Mouse (Mus musculus) gonadal fat pad, adult 2 months (tissue): ENCODE results near the gene Tbc1d8b. TPM values are rescaled to one million over a fixed set of nuclear protein-coding genes. Genes with fewer than 3 reads are reported as not detected.
"Not testable (repeated sequence)": the region's sequence is repeated elsewhere in the genome, so short reads cannot be mapped to it uniquely, and the experiment has no call there.

Experiments
- DNase-seq: peaks from one replicate; pipeline ENCODE4 v3.0.0-alpha.2; 2012; ENCODE audit warnings: low read depth
- polyA plus RNA-seq: library from polyadenylated mRNA; depleted of rRNA; stranded (reverse); fragments of >200 nt; gene quantifications from 2 replicates; pipeline ENCODE4 v1.2.3, GENCODE M21; 2012; rRNA removed

Gene Tbc1d8b
- 4.3 and 6.6 TPM in 2 replicates for polyA plus RNA-seq

- peak; percentile 55 for DNase-seq
Observed at GRCm38 (mm10) chrX:139684775-139685695, at the start of gene Tbc1d8b. Tbc1d8b (plus strand) TSS chrX:139684996.

GRCm38 (mm10) chrX:139639744-139640143, 45.1 kb upstream of the Tbc1d8b start:
- DNase-seq = no peak

- DNase-seq = no peak
Observed at GRCm38 (mm10) chrX:139640418-139640817, 44.4 kb upstream of the Tbc1d8b start.

GRCm38 (mm10) chrX:139652226-139652625, 32.6 kb upstream of the Tbc1d8b start:
- DNase-seq = no peak

GRCm38 (mm10) chrX:139653292-139653691, 31.5 kb upstream of the Tbc1d8b start:
- no peak for DNase-seq

- DNase-seq = no peak
Observed at GRCm38 (mm10) chrX:139654350-139655063, 30.3 kb upstream of the Tbc1d8b start.

- DNase-seq = no peak
Observed at GRCm38 (mm10) chrX:139662111-139662510, 22.7 kb upstream of the Tbc1d8b start.

- DNase-seq = no peak
Observed at GRCm38 (mm10) chrX:139665829-139666228, 19.0 kb upstream of the Tbc1d8b start.

- DNase-seq = no peak
Observed at GRCm38 (mm10) chrX:139684410-139684774, 404 bp upstream of the Tbc1d8b start.

GRCm38 (mm10) chrX:139714381-139714780, 29.6 kb downstream of the Tbc1d8b start, which contains the start of gene Gm15013:
Gm15013 (minus strand) TSS chrX:139714481.
- no peak for DNase-seq

GRCm38 (mm10) chrX:139722350-139722749, 37.6 kb downstream of the Tbc1d8b start:
- no peak for DNase-seq

GRCm38 (mm10) chrX:139730541-139730940, 45.7 kb downstream of the Tbc1d8b start:
- DNase-seq = peak; percentile 1

GRCm38 (mm10) chrX:139737066-139737465, 52.3 kb downstream of the Tbc1d8b start:
- DNase-seq = no peak

GRCm38 (mm10) chrX:139751855-139752254, 67.1 kb downstream of the Tbc1d8b start:
- DNase-seq = no peak

- not testable (repeated sequence) for DNase-seq
Observed at GRCm38 (mm10) chrX:139758634-139759033, 73.8 kb downstream of the Tbc1d8b start.

- DNase-seq = no peak
Observed at GRCm38 (mm10) chrX:139762546-139762945, 77.8 kb downstream of the Tbc1d8b start.

GRCm38 (mm10) chrX:139769975-139770637, 85.3 kb downstream of the Tbc1d8b start:
- no peak for DNase-seq

GRCm38 (mm10) chrX:139774309-139775083, 89.7 kb downstream of the Tbc1d8b start:
- DNase-seq = no peak

GRCm38 (mm10) chrX:139775084-139775612, 90.4 kb downstream of the Tbc1d8b start:
- DNase-seq = no peak

GRCm38 (mm10) chrX:139777357-139777756, 92.6 kb downstream of the Tbc1d8b start:
- no peak for DNase-seq

- no peak for DNase-seq
Observed at GRCm38 (mm10) chrX:139778886-139779285, 94.1 kb downstream of the Tbc1d8b start.
